Mouse (Mus musculus): Measurements from ENCODE around the gene Btg4. TPM values are rescaled to one million over a fixed set of nuclear protein-coding genes. Genes with fewer than 3 reads are reported as not detected.

Btg4 gene
- total and polyA plus RNA-seq, 3 experiments = not detected

DNA sequence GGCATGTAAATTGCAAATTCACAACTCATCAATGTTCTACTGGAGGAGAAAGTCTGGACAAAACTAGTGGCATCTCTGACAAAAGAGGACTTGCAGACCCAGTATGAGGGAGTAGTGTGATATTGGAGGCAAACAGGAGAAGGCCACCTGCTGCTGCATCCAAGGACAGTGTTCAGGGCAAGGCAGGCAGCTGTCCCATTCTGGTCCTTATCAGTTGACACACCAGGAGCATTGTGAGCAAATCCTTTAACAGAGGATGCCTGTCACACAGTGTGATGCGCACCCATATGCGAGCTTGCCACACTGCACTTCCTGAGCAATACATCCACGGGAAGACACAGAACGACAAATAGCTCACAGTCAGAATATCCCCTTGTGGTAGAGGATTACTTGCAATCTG lies 54.1 kb downstream of the Btg4 start:
- Histone ChIP-seq H3K27ac (ENCODE audit: control insufficient read depth, low read depth, low read length) (no peak overlapping the region), H3K4me1 (ENCODE audit: control insufficient read depth in 1 of 2, insufficient read depth in 2 of 2, low read length in 2 of 2) (no peaks in the 10 kb centered on the region), H3K79me2 (ENCODE audit: control insufficient read depth, insufficient read depth, low read length, poor library complexity) (no peaks in the 10 kb centered on the region), H3K9ac (ENCODE audit: control insufficient read depth, low read depth, low read length, poor library complexity, severe bottlenecking) (no peak overlapping the region), H3K4me3 (ENCODE audit: control insufficient read depth in 1 of 2, insufficient read depth in 1 of 2, low read depth in 2 of 2, low read length in 2 of 2) (no peak overlapping the region), H3K27me3 (ENCODE audit: control insufficient read depth in 1 of 2, insufficient read depth in 2 of 2, low read length in 2 of 2) (peaks cover 9% of the 10 kb centered on the region in 2 experiments; a peak in 3 of 4 replicates), H3K9me3 (replicated peaks; ENCODE audit: insufficient read depth, low read length) (no peaks in the 10 kb centered on the region), H3K36me3 (ENCODE audit: control insufficient read depth in 1 of 2, insufficient read depth in 2 of 2, low read length in 2 of 2) (no peaks in the 10 kb centered on the region)
- no peak for DNase-seq (ENCODE audit: low read depth, low spot score)
- TF ChIP-seq POLR2AphosphoS5 (IDR thresholded peaks at IDR 0.05; ENCODE audit: borderline replicate concordance, low read depth, low read length) (no peak), CHD2 (IDR thresholded peaks at IDR 0.05; ENCODE audit: low read length) (no peak), MXI1 (IDR thresholded peaks at IDR 0.05; ENCODE audit: low read depth, low read length) (no peak), TCF12 (IDR thresholded peaks at IDR 0.05; ENCODE audit: low read depth, low read length) (no peak), GABPA (IDR thresholded peaks at IDR 0.05; ENCODE audit: low read depth, low read length) (no peak), ZMIZ1 (IDR thresholded peaks at IDR 0.05; ENCODE audit: low read depth, low read length) (no peak), SIN3A (IDR thresholded peaks at IDR 0.05; ENCODE audit: low read length) (no peak)

DNA sequence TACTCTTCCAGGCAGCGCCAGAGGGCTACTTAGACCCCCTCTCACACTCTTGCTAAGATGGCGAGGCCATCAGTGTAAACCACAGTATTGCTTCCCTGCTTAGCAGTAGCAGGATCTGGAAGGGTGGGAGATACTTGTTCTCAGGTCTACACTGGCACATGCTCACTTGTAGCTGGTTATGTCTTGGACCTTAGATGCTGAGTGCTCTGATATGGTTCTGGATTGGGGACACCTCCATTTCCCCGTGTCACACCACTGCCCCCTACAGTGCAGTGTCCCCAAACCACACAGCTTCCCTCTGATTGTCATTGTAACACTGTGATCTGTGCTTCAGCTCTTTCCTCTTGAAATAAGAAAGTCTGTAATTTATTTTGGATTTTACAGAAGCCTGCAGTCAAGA lies 76.3 kb downstream of the Btg4 start:
- Histone ChIP-seq H3K27ac (ENCODE audit: control insufficient read depth, low read depth, low read length) (peak overlapping the region; percentile 34; the same call in 1 of the 2 replicates), H3K79me2 (ENCODE audit: control insufficient read depth, insufficient read depth, low read length, poor library complexity) (no peaks in the 10 kb centered on the region), H3K9me3 (replicated peaks; ENCODE audit: insufficient read depth, low read length) (no peaks in the 10 kb centered on the region), H3K4me1 (ENCODE audit: control insufficient read depth in 1 of 2, insufficient read depth in 2 of 2, low read length in 2 of 2) (peaks cover 14 to 32% of the 10 kb centered on the region in 2 experiments), H3K36me3 (ENCODE audit: control insufficient read depth in 1 of 2, insufficient read depth in 2 of 2, low read length in 2 of 2) (peaks cover 0 to 26% of the 10 kb centered on the region in 2 experiments; a peak in 2 of 4 replicates), H3K4me3 (ENCODE audit: control insufficient read depth in 1 of 2, insufficient read depth in 1 of 2, low read depth in 2 of 2, low read length in 2 of 2) (no peak overlapping the region), H3K27me3 (ENCODE audit: control insufficient read depth in 1 of 2, insufficient read depth in 2 of 2, low read length in 2 of 2) (no peaks in the 10 kb centered on the region), H3K9ac (ENCODE audit: control insufficient read depth, low read depth, low read length, poor library complexity, severe bottlenecking) (no peak overlapping the region)
- TF ChIP-seq CTCF (IDR thresholded peaks at IDR 0.05 in 2 of 3, conservative IDR thresholded peaks at IDR 0.05 in 1 of 3; ENCODE audit: control insufficient read depth in 1 of 3, insufficient read depth in 1 of 3, low read depth in 2 of 3, low read length in 3 of 3, poor library complexity in 1 of 3, severe bottlenecking in 1 of 3) (peak; percentile 65 to 69 (median 67)), RAD21 (IDR thresholded peaks at IDR 0.05; ENCODE audit: low read depth, low read length) (peak; percentile 65), NELFE (IDR thresholded peaks at IDR 0.05; ENCODE audit: low read depth, low read length) (no peak), SMC3 (IDR thresholded peaks at IDR 0.05; ENCODE audit: low read depth, low read length) (peak; percentile 50), ZC3H11A (IDR thresholded peaks at IDR 0.05; ENCODE audit: low read depth, low read length) (peak; percentile 20; the same call in 1 of the 2 replicates), MAX (IDR thresholded peaks at IDR 0.05; ENCODE audit: low read length) (no peak)
- DNase-seq (ENCODE audit: low read depth, low spot score) = peak; percentile 72

GRCm38 (mm10) chr9:51137432-51137831 lies 76.7 kb downstream of the Btg4 start:
- Histone ChIP-seq H3K9me3 (replicated peaks; ENCODE audit: insufficient read depth, low read length) (no peaks in the 10 kb centered on the region), H3K4me1 (ENCODE audit: control insufficient read depth in 1 of 2, insufficient read depth in 2 of 2, low read length in 2 of 2) (peaks cover 14 to 32% of the 10 kb centered on the region in 2 experiments), H3K9ac (ENCODE audit: control insufficient read depth, low read depth, low read length, poor library complexity, severe bottlenecking) (no peak overlapping the region), H3K79me2 (ENCODE audit: control insufficient read depth, insufficient read depth, low read length, poor library complexity) (no peaks in the 10 kb centered on the region), H3K4me3 (ENCODE audit: control insufficient read depth in 1 of 2, insufficient read depth in 1 of 2, low read depth in 2 of 2, low read length in 2 of 2) (no peak overlapping the region), H3K27me3 (ENCODE audit: control insufficient read depth in 1 of 2, insufficient read depth in 2 of 2, low read length in 2 of 2) (no peaks in the 10 kb centered on the region), H3K27ac (ENCODE audit: control insufficient read depth, low read depth, low read length) (peak overlapping the region; percentile 90), H3K36me3 (ENCODE audit: control insufficient read depth in 1 of 2, insufficient read depth in 2 of 2, low read length in 2 of 2) (peaks cover 0 to 26% of the 10 kb centered on the region in 2 experiments; a peak in 2 of 4 replicates)
- DNase-seq (ENCODE audit: low read depth, low spot score) = peak; percentile 57
- TF ChIP-seq USF2 (IDR thresholded peaks at IDR 0.05; ENCODE audit: borderline replicate concordance in 1 of 2, insufficient read depth in 1 of 2, low read depth in 1 of 2, low read length in 2 of 2) (no peak), MYB (IDR thresholded peaks at IDR 0.05; ENCODE audit: low read depth, low read length) (no peak), POLR2A (IDR thresholded peaks at IDR 0.05; ENCODE audit: control insufficient read depth in 1 of 2, insufficient read depth in 1 of 2, low read depth in 1 of 2, low read length in 2 of 2, poor library complexity in 1 of 2) (no peak), TCF12 (IDR thresholded peaks at IDR 0.05; ENCODE audit: low read depth, low read length) (peak; percentile 68), GATA1 (IDR thresholded peaks at IDR 0.05; ENCODE audit: low read depth, low read length) (peak; percentile 75), MEF2A (IDR thresholded peaks at IDR 0.05; ENCODE audit: extremely low read depth, insufficient replicate concordance, low read depth, low read length, poor library complexity, severe bottlenecking) (no peak), GABPA (IDR thresholded peaks at IDR 0.05; ENCODE audit: low read depth, low read length) (no peak), USF1 (IDR thresholded peaks at IDR 0.05; ENCODE audit: low read depth, low read length) (no peak), BHLHE40 (IDR thresholded peaks at IDR 0.05; ENCODE audit: borderline replicate concordance, low read depth, low read length) (peak; percentile 50; the same call in 1 of the 2 replicates), EP300 (IDR thresholded peaks at IDR 0.05; ENCODE audit: low read depth in 1 of 2, low read length in 2 of 2) (peak; percentile 70 to 73), UBTF (IDR thresholded peaks at IDR 0.05; ENCODE audit: borderline replicate concordance, insufficient read depth, low read depth, low read length) (no peak), NELFE (IDR thresholded peaks at IDR 0.05; ENCODE audit: low read depth, low read length) (no peak), ETS1 (IDR thresholded peaks at IDR 0.05; ENCODE audit: low read depth, low read length) (0 out of 2 replicates have a peak, but pooled peaks have one; percentile 36), CHD2 (IDR thresholded peaks at IDR 0.05; ENCODE audit: low read length) (no peak), HCFC1 (IDR thresholded peaks at IDR 0.05; ENCODE audit: low read depth, low read length) (no peak), TAL1 (IDR thresholded peaks at IDR 0.05; ENCODE audit: low read length) (peak; percentile 54)

Data from MEL (cell line).